Comparison of ENCODE assay signal across 25 mouse cellular contexts in the genomic region with DNA sequence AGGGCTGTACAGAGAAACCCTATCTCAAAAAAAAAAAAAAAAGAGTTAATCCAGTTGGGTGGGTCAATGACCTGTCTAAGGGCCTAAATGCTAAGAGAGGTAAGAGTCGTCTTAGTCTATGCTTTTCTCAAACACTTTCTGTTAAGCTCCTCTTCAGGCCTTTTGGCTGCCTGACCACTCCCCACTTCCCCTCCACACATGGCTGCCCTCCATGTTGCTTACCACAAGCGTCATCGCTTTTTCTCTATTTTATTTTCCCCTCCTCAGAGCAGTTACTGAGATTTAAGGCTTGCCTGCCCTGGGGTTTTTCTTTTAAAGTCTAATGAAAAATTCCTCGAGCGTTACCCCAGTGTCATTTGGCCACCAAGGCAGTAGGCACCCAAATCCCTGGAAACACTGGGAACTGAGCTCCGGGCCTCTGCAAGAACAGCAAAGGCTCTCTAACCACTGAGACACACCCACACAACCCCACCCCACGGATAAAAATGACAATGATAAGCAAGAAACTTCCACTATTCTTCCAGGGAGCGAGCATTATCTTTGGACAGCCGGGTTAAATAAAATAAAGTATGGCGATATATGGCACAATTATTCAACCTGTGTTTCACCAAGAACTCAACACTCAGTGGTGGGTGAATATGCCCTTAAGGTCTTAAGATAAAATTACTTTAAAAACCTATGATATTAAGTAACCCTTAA. TPM values are rescaled to one million over a fixed set of nuclear protein-coding genes. Genes with fewer than 3 reads are reported as not detected.
DNase-seq lines count a peak whose midpoint lies in the region; ATAC-seq and TF ChIP-seq lines count a peak whose summit lies in the region.
"Had no signal": no experiment of that assay in that cellular context is flagged by ENCODE, and none has a peak within 500 bp of the region (broad histone marks: within the 10 kb centered on the region; RNA-seq: fewer than 3 reads in every experiment).

No protein-coding gene starts in this region.

- TF ChIP-seq POLR2A in myocyte (IDR thresholded peaks at IDR 0.05; ENCODE audit: insufficient read length, low read depth), result no peak
- no peak for TF ChIP-seq POLR2A in thymus, adult 2 months (IDR thresholded peaks at IDR 0.05; ENCODE audit: control insufficient read depth, extremely low read depth, insufficient read depth, low read length, poor library complexity)

- peaks cover 17% of the 10 kb centered on the region for H3K4me1 ChIP-seq in erythroblast, embryonic 14.5 days (ENCODE audit: control insufficient read depth)
- H3K4me1 ChIP-seq in intestine, embryonic 14.5 days (replicated peaks; ENCODE audit: control insufficient read depth, insufficient read depth, low read length), result 0 out of 2 replicates have a peak, but pooled peaks cover 2% of the 10 kb centered on the region
- no peaks in the 10 kb centered on the region for H3K4me1 ChIP-seq in intestine, postnatal 0 days (replicated peaks; ENCODE audit: control insufficient read depth, insufficient read depth, low read length)
- H3K4me1 ChIP-seq in thymus, adult 2 months (replicated peaks; ENCODE audit: control insufficient read depth, insufficient read depth, low read length), result peaks cover 2% of the 10 kb centered on the region; the same call in 1 of the 2 replicates

- H3K79me2 ChIP-seq in myocyte (ENCODE audit: control insufficient read depth, insufficient read depth), result peaks cover 33% of the 10 kb centered on the region

- no peak overlapping the region for H3K4me2 ChIP-seq in intestine, embryonic 14.5 days (ENCODE audit: low read length)
- no peak overlapping the region for H3K4me2 ChIP-seq in intestine, postnatal 0 days (replicated peaks; ENCODE audit: low read depth)
- no peak overlapping the region for H3K4me2 ChIP-seq in myocyte (ENCODE audit: low read depth)

- no peak overlapping the region for H3ac ChIP-seq in myocyte (ENCODE audit: control insufficient read depth, insufficient read length)

- no peaks in the 10 kb centered on the region; the same call in 1 of the 2 replicates for H3K27me3 ChIP-seq in erythroblast, embryonic 14.5 days (ENCODE audit: control insufficient read depth)
- no peaks in the 10 kb centered on the region for H3K27me3 ChIP-seq in intestine, embryonic 14.5 days (replicated peaks; ENCODE audit: control insufficient read depth, insufficient read depth, low read length)
- no peaks in the 10 kb centered on the region for H3K27me3 ChIP-seq in intestine, postnatal 0 days (replicated peaks; ENCODE audit: control insufficient read depth, insufficient read depth, low read length)
- no peaks in the 10 kb centered on the region for H3K27me3 ChIP-seq in myocyte (ENCODE audit: control insufficient read depth, insufficient read depth, insufficient read length)
- H3K27me3 ChIP-seq in thymus, adult 2 months (ENCODE audit: control insufficient read depth, insufficient read depth, low read length), result no peaks in the 10 kb centered on the region
- H3K27me3 ChIP-seq: intestine, embryonic 15.5 days had no signal

- H3K27ac ChIP-seq in intestine, embryonic 14.5 days (ENCODE audit: low read depth), result no peak overlapping the region
- no peak overlapping the region for H3K27ac ChIP-seq in intestine, postnatal 0 days (ENCODE audit: low read depth, low read length)
- H3K27ac ChIP-seq in thymus, adult 2 months (ENCODE audit: control insufficient read depth, insufficient read depth, low read length), result no peak overlapping the region
- H3K27ac ChIP-seq: forebrain, embryonic 10.5 days; intestine, embryonic 15.5 days; kidney, postnatal 0 days; layer of hippocampus, adult 2 months; midbrain, embryonic 12.5 days had no signal

- no peaks in the 10 kb centered on the region; the same call in 1 of the 2 replicates for H3K9me3 ChIP-seq in erythroblast, embryonic 14.5 days (ENCODE audit: control insufficient read depth, low read length)
- H3K9me3 ChIP-seq in intestine, embryonic 14.5 days (ENCODE audit: control insufficient read depth, low read length), result no peaks in the 10 kb centered on the region
- no peaks in the 10 kb centered on the region for H3K9me3 ChIP-seq in intestine, postnatal 0 days (ENCODE audit: control insufficient read depth)
- H3K9me3 ChIP-seq: forebrain, embryonic 10.5 days; intestine, embryonic 15.5 days; midbrain, embryonic 12.5 days had no signal

- H3K36me3 ChIP-seq in erythroblast, embryonic 14.5 days (ENCODE audit: control insufficient read depth), result peaks cover 32% of the 10 kb centered on the region
- H3K36me3 ChIP-seq in intestine, embryonic 14.5 days (ENCODE audit: control insufficient read depth, insufficient read depth, low read length), result peaks cover 33% of the 10 kb centered on the region
- peaks cover 24% of the 10 kb centered on the region for H3K36me3 ChIP-seq in intestine, postnatal 0 days (ENCODE audit: control insufficient read depth, insufficient read depth)
- H3K36me3 ChIP-seq in myocyte (ENCODE audit: control insufficient read depth, insufficient read depth), result peaks cover 4% of the 10 kb centered on the region
- H3K36me3 ChIP-seq in thymus, adult 2 months (ENCODE audit: control insufficient read depth, insufficient read depth, low read length), result peaks cover 22% of the 10 kb centered on the region

- peak; percentile 47 for DNase-seq in intestine, embryonic 14.5 days (ENCODE audit: low spot score)
- DNase-seq in MEL-GATA-1-ER (ENCODE audit: extremely low read depth, low read depth), result peak; percentile 17
- no peak for DNase-seq in thymus, adult 2 months
- DNase-seq in cerebellum, adult 9-11 months, result no peak
- DNase-seq: cerebellum, postnatal 36 days; gastrocnemius, postnatal 36 days; lung, postnatal 4 days; right cerebral cortex, postnatal 4 days had no signal

- no peak for TF ChIP-seq CTCF in intestine, postnatal 0 days (IDR thresholded peaks at IDR 0.05; ENCODE audit: low read depth)
- no peak for TF ChIP-seq CTCF in thymus, adult 2 months (IDR thresholded peaks at IDR 0.05; ENCODE audit: borderline replicate concordance, control insufficient read depth, extremely low read depth, insufficient read depth, low read length, poor library complexity)

- H3K9ac ChIP-seq in intestine, embryonic 14.5 days (ENCODE audit: low read length), result no peak overlapping the region
- no peak overlapping the region for H3K9ac ChIP-seq in intestine, postnatal 0 days (ENCODE audit: low read depth, low read length)
- H3K9ac ChIP-seq: intestine, embryonic 15.5 days had no signal

- 92% methylated on average over 10 of the region's 10 CpGs for WGBS in intestine, embryonic 14.5 days
- 81% methylated on average over 10 of the region's 10 CpGs for WGBS in intestine, postnatal 0 days
- 80% methylated on average over 10 of the region's 10 CpGs for WGBS in thymus, adult 2 months

- no peak for ATAC-seq in erythroblast, adult 5-6 weeks (replicated peaks; ENCODE audit: low FRiP score, poor library complexity, severe bottlenecking)
- ATAC-seq in intestine, embryonic 14.5 days (replicated peaks; ENCODE audit: low FRiP score, low TSS enrichment, low read depth), result no peak
- no peak for ATAC-seq in intestine, postnatal 0 days
- ATAC-seq: intestine, embryonic 15.5 days had no signal

- H3K4me3 ChIP-seq in erythroblast, embryonic 14.5 days (replicated peaks), result peak overlapping the region; percentile 20
- H3K4me3 ChIP-seq in intestine, embryonic 14.5 days (ENCODE audit: low read depth, low read length), result no peak overlapping the region
- H3K4me3 ChIP-seq in intestine, postnatal 0 days (ENCODE audit: low read depth, low read length), result no peak overlapping the region
- peak overlapping the region; percentile 36 for H3K4me3 ChIP-seq in myocyte
- H3K4me3 ChIP-seq in thymus, adult 2 months (ENCODE audit: control insufficient read depth, insufficient read depth, low read length), result no peak overlapping the region

TF ChIP-seq in myocyte, 11 proteins besides CTCF, POLR2A, EP300 and RAD21 (continues in another document):
- no peak for TF ChIP-seq TCF12 (IDR thresholded peaks at IDR 0.05; ENCODE audit: insufficient read depth, poor library complexity, severe bottlenecking)
- TF ChIP-seq MYOD1 (IDR thresholded peaks at IDR 0.05; ENCODE audit: control insufficient read depth in 1 of 3, insufficient read length in 2 of 3, low read depth in 2 of 3), result no peak
- TF ChIP-seq TCF3 (IDR thresholded peaks at IDR 0.05; ENCODE audit: insufficient read length, low read depth), result no peak
- no peak for TF ChIP-seq REST (IDR thresholded peaks at IDR 0.05; ENCODE audit: insufficient read depth, insufficient read length)
- TF ChIP-seq E2F4 (IDR thresholded peaks at IDR 0.05; ENCODE audit: insufficient read depth), result no peak
- no peak for TF ChIP-seq MYOG (IDR thresholded peaks at IDR 0.05; ENCODE audit: control insufficient read depth in 1 of 3, insufficient read depth in 1 of 3, insufficient read length in 2 of 3, low read depth in 2 of 3)
- no peak for TF ChIP-seq CEBPB (IDR thresholded peaks at IDR 0.05; ENCODE audit: insufficient read depth, poor library complexity, severe bottlenecking)
- TF ChIP-seq USF1 (IDR thresholded peaks at IDR 0.05; ENCODE audit: low read depth), result no peak

RNA-seq across cellular contexts. Expression of gene Uhmk1, which starts 1.9 kb away (rescaled TPM):
- polyA plus RNA-seq in erythroblast, embryonic 14.5 days (2012), result 0.07 and 0.08 TPM in 2 replicates
- 18.8 and 22.4 TPM in 2 replicates for total RNA-seq in erythroblast, adult 5-6 weeks (2015; ENCODE audit: low replicate concordance)
- total RNA-seq in erythroblast, adult 5-6 weeks (2017; ENCODE audit: low replicate concordance), result 26.6 and 34.4 TPM in 2 replicates
- 11.3 and 11.9 TPM in 2 replicates for polyA plus RNA-seq in intestine, embryonic 14.5 days (2014; fragmentation: Nextera tagmentation; extraction: Ambion mirVana)
- polyA plus RNA-seq in intestine, postnatal 0 days (2015; fragmentation: Nextera tagmentation; extraction: Ambion mirVana), result 5.4 and 5.8 TPM in 2 replicates
- 6.3 TPM for polyA plus RNA-seq in myocyte (2012; fragmentation: generic; extraction: Trizol)
- polyA plus RNA-seq in thymus, adult 2 months (2012; rRNA removed), result 16.3 and 16.8 TPM in 2 replicates

RNA-seq across cellular contexts. Expression of gene Sh2d1b2, which starts 19.2 kb away (rescaled TPM):
- polyA plus RNA-seq in erythroblast, embryonic 14.5 days (2012), result not detected in 2 replicates
- not detected in 2 replicates for total RNA-seq in erythroblast, adult 5-6 weeks (2015; ENCODE audit: low replicate concordance)
- 0.14 TPM in 1 of 2 replicates, not detected in the other for total RNA-seq in erythroblast, adult 5-6 weeks (2017; ENCODE audit: low replicate concordance)
- not detected in 2 replicates for polyA plus RNA-seq in intestine, embryonic 14.5 days (2014; fragmentation: Nextera tagmentation; extraction: Ambion mirVana)
- polyA plus RNA-seq in intestine, postnatal 0 days (2015; fragmentation: Nextera tagmentation; extraction: Ambion mirVana), result not detected in 2 replicates
- not detected for polyA plus RNA-seq in myocyte (2012; fragmentation: generic; extraction: Trizol)
- 0.04 and 0.06 TPM in 2 replicates for polyA plus RNA-seq in thymus, adult 2 months (2012; rRNA removed)
- total RNA-seq: gastrocnemius, postnatal 36 days; layer of hippocampus, adult 2 months; left cerebral cortex, adult 18-20 months had no signal
- polyA plus RNA-seq: embryonic facial prominence, embryonic 11.5 days; forebrain, embryonic 10.5 days; frontal cortex, adult 2 months; heart, postnatal 0 days; intestine, embryonic 15.5 days; kidney, postnatal 0 days; limb, embryonic 14.5 days; midbrain, embryonic 12.5 days; neural tube, embryonic 11.5 days; stomach, embryonic 14.5 days; thymus, postnatal 0 days had no signal

RNA-seq across cellular contexts. Expression of gene Uap1, which starts 38.6 kb away (rescaled TPM):
- polyA plus RNA-seq in erythroblast, embryonic 14.5 days (2012), result 0.31 and 0.32 TPM in 2 replicates
- total RNA-seq in erythroblast, adult 5-6 weeks (2015; ENCODE audit: low replicate concordance), result 29.2 and 31.1 TPM in 2 replicates
- total RNA-seq in erythroblast, adult 5-6 weeks (2017; ENCODE audit: low replicate concordance), result 14.8 and 20.4 TPM in 2 replicates
- polyA plus RNA-seq in intestine, embryonic 14.5 days (2014; fragmentation: Nextera tagmentation; extraction: Ambion mirVana), result 48.1 and 49.0 TPM in 2 replicates
- 22.3 TPM in 2 replicates for polyA plus RNA-seq in intestine, postnatal 0 days (2015; fragmentation: Nextera tagmentation; extraction: Ambion mirVana)
- polyA plus RNA-seq in myocyte (2012; fragmentation: generic; extraction: Trizol), result 16.6 TPM
- 16.1 and 17.3 TPM in 2 replicates for polyA plus RNA-seq in thymus, adult 2 months (2012; rRNA removed)

Comparison
In these comparisons a context has a peak if more than half of its experiments do, and no peak if none do; other contexts are left out.
1. H3K4me3 ChIP-seq: peak in erythroblast, embryonic 14.5 days (single experiment) and myocyte (single experiment); none in intestine, embryonic 14.5 days (single experiment), intestine, postnatal 0 days (single experiment) and thymus, adult 2 months (single experiment).
2. DNase-seq: peak in intestine, embryonic 14.5 days (single experiment) and MEL-GATA-1-ER (single experiment); none in thymus, adult 2 months (single experiment) and cerebellum, adult 9-11 months (single experiment).
3. RNA of gene Uap1, which starts 38.6 kb away (polyA plus RNA-seq): 48.1 to 49.0 TPM in intestine, embryonic 14.5 days, 22.3 TPM in intestine, postnatal 0 days, 16.6 TPM in myocyte (single experiment) and 16.1 to 17.3 TPM in thymus, adult 2 months; 0.31 to 0.32 TPM in erythroblast, embryonic 14.5 days; every median in the first group is over 10 times any median in the second.